Mouse (Mus musculus) cerebellum, adult 9-11 months (tissue): ENCODE measurements around the gene Zfp81.
"Not testable (repeated sequence)": the region's sequence is repeated elsewhere in the genome, so short reads cannot be mapped to it uniquely, and the experiment has no call there.

Experiments
- DNase-seq: peaks from one replicate; pipeline ENCODE4 v3.0.0; 2022

Gene Zfp81

DNA sequence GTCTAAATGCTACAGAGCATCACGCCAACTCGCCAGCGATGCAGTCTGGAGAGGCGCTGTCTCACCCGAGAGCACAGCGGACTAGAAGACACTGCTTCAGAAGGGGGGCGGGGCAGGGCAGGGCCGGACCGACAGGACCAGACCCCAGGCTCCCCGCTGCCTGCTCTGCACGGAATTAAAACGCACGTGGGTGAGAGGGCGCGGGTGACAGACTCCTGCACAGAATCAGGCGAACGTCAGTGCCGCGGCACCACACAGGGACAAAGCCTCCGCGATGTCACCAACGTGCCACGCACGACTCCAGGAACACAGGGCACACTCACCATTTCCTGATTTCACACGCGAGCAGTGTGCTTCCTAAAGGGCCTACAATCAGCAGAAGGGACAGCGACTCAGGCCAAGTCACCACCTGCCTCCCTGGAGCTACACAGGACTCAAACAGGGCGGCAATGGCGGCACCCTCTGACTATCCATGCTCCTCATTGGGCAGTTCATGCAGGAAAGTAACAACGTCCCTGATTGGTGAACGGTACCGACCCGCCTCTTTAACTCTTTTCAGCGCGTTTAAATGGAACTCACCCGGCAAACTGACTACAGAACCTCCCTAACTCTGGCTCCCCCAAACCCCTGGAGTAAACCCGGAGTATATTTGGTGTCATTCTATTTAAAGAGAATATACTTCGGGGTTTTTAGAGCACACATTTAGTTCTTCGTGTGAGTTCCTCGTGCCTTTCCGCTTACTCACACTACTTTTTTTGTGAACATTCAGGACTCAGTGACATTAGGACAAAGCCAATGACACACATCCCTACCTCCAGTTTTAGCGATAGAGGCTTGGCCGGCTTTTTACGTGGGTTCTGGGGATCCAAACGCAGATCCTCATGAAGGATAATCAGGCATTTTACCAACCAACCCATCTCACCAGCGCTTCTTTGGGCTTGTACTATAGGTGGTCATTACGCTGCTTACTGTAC lies at the start of gene Zfp81:
Zfp81 (minus strand) TSS at position 468 of the 974 bp plus-strand sequence.
- DNase-seq, result peak; percentile 87

- peak; percentile 93 for DNase-seq
Measured at GRCm38 (mm10) chr17:33394182-33395034, 35.7 kb upstream of the Zfp81 start, which contains the start of gene Zfp101. TSS of gene Zfp101 (minus strand) at chr17:33394641.

DNA sequence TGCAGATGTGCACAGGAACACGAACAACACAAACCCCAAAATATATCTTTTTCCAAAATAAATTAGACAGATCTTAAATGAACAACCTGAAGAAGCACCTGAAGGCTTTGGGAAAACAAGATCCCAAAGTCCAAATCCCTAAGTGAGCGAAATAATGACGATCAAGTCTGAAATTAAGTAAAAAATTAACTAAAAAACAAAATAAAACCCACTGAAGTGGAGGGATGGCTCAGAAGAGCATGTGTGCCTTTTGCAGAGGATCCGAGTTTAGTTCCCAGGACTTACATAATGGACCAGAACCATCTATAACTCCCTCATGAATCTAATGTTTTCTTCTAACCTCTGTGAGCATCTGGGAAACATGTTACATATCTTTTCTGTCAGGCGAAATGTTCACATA lies 33.6 kb upstream of the Zfp81 start:
- DNase-seq, result no peak

DNA sequence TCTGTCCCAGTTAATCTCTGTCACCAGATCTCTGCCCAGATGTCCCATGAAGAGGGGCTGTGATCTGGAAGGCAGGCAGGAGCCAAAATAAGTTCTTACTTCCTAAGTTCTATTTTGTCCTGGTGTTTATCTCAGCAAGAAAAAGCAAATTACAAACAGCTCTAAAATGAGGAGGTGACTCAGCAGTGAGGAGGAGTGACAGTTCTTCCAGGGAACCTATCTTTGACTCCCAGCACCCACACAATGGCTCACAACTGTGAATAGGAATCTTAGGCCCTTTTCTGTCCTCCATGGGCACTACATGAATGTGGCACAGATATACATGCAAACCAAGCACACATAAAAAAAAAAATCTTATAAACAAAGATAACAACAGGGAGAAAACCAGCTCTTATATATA lies 27.0 kb upstream of the Zfp81 start:
- no peak for DNase-seq

- DNase-seq, result no peak
Measured at GRCm38 (mm10) chr17:33372795-33373194, 14.1 kb upstream of the Zfp81 start.

DNA sequence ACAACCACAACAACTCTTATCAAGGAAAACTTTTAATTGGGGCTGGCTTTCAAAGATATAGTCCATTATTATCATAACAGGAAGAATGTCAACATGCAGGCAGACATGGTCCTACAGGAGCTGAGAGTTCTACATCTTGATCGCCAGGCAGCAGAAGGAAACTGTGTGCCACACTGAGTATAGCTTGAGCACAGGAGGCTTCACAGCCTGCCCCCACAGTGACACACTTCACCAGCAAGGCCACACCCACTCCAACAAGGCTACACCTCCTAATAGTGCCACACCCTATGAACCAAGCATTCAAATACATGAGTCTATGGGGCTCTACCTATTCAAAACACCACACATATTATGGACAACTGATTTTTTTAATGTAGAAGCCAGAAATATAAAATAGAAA lies 5.7 kb downstream of the Zfp81 start:
- no peak for DNase-seq

- not testable (repeated sequence) for DNase-seq
Measured at GRCm38 (mm10) chr17:33289876-33290149, 68.9 kb downstream of the Zfp81 start.

- DNase-seq, result not testable (repeated sequence)
Measured at GRCm38 (mm10) chr17:33289039-33289875, 69.4 kb downstream of the Zfp81 start, which contains the start of gene Zfp955b. TSS of gene Zfp955b (plus strand) at chr17:33289544.
